Mouse (Mus musculus) B cell, adult 2 months (primary cell): ENCODE results near the gene Acsm2.
"Not testable (repeated sequence)": the region's sequence is repeated elsewhere in the genome, so short reads cannot be mapped to it uniquely, and the experiment has no call there.

Experiments
- DNase-seq, 2 experiments: peaks; one replicate each; pipeline ENCODE4 v3.0.0; 2022

The Acsm2 gene

DNA sequence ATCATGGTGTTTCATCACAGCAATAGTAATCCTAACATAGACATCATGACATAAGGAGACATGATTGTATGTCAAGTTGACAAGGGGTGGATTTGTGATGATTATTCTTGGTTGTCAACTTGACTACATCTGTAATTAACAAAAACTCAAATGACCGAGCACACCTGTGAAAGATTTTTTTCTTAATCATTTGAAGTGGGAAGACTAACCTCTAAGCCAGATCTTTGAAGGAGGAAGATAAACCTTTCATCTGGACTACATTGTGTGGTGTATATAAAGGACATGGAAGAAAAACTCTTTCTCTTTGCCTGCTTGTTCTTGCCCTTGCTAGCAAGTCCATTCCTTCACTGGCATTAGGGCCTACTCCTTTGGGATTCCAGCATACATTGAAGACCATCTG, at the start of gene Acsm2:
Gene Acsm2, plus strand, starts transcription at position 301 of the 400 bp plus-strand sequence.
- no peak for DNase-seq

DNA sequence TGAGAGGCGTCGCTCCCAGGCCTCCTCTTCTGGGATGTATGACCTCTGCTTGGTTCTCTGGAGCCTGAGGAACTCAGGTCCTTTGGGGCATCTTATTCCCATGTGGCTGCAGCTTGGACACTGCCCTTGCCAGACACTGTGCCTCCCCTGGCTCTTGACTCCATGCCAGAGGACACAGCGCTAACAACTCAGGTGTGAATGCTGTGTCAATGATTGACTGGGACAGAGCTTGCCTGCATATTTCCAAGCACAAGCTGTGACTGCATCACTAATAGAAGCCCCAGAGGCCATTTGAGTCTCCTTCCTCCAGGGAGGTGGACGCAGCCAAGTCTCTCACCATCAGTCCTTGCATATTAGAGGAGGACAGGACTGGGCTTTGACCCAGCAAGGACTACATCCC, 43.0 kb upstream of the Acsm2 start:
- no peak for DNase-seq

DNA sequence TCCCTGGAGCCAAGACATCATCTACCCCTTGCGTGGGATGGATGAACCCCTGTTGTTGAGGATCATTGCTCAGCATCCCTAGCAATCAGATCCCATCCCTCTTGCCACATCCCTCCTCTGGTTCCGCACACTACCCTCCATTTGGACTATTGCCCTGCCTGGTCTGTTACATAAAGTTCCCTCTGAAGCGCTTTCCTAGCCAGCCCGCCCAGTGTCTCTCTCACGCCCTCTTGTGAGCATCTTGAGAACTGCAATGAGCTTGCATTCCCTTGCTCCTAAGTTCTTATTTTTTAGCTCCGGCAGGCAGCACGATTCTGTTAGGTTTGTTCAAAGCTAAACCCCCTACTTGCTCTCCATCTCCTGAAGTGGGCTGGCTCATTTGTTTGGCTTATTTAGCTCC, 41.1 kb upstream of the Acsm2 start:
- DNase-seq, result no peak

DNA sequence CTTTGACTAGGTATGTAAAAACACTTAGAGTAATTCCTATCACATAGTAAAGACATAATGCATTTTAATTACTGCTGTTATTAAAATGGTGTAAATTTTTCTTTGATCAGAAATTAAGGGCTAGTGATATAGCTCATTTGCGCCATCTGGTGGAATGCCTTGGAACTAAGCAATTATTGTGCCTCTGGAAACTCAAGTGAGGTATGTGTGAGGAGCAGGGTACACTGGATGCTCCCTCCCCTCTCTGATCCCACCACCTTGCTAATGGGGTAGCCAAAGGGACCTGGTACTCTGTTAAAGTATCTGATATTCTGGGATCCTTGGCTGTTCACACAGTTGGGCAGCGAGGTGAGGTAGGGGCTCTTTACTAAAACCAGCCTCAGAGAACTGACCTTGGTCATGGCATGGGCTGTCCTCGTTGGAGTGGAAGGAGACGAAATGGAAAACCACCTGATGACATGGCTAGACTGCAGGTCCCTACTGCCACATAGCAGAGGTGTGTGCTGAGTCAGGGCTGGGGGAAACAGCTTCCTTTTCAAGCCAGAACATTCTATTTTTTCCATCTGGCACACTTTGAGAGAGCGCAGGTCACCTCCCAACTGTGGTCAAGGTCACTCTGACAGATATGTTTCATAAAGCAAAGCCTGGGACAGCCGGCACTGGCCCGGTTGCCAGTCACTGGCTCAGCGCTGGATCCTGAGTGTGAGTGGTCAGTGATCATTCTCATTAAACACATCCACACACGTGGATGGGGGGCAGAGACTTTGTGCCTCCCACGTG, 38.5 kb upstream of the Acsm2 start:
- DNase-seq, result peak; percentile 40

DNA sequence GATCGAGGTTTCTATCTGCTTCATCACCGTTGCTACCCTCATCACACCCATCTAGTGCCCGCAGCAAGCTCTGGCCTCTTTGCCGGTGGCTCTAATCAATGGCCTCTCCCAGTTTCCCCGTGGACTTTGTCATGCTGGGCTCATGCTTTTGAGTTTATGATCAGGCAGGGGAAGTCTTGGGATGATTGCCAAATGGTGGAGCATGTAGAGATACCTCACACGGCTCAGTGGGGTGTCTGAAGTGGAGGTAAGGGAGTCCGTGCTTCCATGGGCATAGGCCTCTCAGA, 37.9 kb upstream of the Acsm2 start:
- DNase-seq, result no peak

DNA sequence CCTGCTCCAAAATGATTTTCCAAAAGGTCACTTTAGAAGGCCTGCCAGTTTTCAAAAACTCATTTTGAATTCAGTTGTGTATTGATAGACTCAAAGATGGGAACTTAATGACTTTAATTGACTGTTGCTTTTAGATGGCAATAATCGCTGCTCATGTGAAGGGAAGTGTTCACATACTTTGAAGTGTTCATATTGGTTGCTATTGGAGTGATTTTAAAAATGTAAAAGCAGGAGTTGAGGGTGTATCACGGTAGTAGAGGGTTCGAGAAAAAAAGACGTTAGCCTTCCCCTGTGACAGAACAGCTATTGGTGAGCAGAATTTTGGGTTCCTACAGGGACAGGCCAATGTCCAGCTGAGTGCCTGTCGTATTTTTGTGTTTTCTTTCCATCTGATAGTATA, 35.0 kb upstream of the Acsm2 start, which contains the start of gene Acsm5:
Gene Acsm5, plus strand, starts transcription at position 301 of the 400 bp plus-strand sequence.
- DNase-seq, result no peak

DNA sequence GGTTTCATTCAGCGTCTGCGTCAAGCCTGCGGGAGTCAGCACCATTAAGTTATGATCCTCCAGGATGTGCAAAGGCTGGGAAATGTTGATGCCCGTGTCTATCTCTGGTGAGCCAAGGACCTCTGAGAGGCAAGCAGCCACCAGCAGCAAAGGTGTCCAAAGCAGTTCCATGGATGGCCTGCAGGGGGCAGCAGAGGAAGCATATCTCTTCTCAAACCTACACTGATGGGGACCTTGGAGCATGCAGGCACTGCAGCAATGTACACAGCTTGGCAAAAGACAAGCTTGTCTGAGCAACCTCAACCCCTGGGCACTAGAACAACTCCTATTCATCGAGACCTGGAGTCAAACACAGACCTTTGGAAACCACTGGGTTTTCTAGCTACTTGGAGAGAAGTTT, 34.5 kb upstream of the Acsm2 start:
- peak; percentile 49 to 53 for DNase-seq

DNA sequence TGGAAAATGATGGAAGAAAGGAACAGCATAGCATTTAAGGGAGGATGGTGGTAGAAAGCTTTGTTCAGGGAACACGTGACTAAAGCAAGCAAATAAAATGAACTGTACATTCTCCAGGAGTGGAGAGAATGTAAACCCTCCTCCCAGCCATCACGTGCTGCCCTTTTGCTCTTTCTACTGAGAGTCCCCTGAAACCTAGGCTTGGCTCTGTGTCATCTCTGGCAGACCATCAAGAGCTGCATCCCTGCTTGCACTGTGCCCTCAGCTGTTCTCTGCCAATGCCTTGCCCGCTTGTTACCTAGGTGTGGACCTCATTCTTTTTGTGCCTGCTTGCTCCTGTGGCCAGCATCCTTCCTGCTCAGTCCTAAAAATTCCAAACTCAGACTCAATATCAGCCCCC, 32.3 kb upstream of the Acsm2 start:
- no peak for DNase-seq

DNA sequence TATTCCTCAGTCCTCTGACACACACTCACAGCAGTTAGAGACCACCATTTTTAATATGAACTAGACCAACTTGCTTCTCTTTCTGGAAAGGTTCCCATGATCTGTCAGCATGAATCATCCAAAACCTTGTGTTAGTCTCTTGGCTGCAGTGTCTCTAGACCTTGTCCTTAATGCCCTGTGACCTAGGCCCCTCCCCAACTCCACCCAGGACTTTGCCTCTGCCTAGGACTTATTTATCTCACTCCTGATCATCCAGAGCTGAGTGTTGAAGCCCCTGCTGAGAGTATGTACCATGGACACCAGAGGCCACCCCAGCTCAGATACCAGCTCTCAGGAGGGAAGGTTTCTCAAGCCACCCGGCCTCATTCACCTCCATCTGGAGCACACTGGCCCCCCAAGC, 31.8 kb upstream of the Acsm2 start:
- DNase-seq, result no peak

DNA sequence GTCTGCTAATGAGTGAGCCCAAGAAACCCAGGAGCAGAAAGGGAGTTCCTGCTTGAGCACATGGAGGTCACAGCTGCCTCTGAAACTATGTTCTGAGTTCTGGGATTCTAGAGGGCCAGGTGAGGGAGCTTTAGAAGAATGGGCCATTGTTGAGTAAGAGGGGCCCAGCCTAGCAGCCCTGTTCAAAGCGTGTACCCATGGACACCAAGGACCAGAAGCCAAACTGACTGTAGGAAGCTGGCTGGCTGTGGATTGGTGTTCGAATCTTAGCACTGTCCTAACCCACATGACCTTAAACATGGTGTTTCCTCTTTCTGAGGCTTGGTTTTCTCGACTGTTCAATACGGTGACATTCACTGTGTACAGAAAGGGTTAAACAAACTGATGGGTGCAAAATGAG, 30.8 kb upstream of the Acsm2 start, which contains the start of gene Pdilt:
Gene Pdilt, minus strand, starts transcription at position 101 of the 400 bp plus-strand sequence.
- no peak for DNase-seq

DNA sequence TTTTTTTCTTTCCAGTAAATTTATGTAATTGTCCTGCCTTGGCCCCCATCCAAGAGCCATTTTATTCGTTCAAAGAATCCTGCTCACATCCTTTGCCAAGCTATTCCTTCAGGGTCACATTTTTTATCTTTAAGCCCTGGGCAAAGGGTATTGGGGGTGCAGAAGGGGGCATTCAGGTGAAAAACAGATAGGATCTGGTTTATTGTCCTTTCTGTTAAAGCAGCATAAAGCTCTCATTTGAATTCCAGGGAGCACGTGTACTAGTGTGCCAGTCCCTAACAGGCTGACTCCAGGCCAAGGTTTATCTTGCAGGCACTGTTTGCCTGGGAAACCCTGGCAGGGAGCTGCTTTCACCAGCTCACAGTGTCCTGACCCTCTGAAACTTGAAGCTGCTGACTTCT, 28.3 kb upstream of the Acsm2 start:
- no peak for DNase-seq

DNA sequence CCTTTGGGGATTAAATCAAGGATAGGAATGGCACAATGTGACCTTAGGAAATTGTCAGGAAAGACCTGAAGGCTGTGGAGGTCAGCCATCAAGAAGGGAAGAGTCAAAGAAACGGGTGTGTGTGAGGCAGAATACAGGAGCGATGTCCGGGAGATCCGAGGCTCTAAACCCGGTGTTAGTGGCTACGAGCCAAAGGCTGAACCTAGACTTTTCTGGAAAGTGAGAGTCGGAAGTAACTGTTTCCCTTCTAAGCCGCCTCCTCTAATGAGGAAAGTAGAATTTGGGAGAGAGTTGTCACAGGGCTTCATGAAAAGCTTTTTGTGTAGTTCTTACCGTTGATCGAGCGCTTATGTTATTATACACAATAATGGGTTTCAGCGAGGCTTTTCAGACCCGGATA, 27.7 kb upstream of the Acsm2 start:
- DNase-seq, result no peak

DNA sequence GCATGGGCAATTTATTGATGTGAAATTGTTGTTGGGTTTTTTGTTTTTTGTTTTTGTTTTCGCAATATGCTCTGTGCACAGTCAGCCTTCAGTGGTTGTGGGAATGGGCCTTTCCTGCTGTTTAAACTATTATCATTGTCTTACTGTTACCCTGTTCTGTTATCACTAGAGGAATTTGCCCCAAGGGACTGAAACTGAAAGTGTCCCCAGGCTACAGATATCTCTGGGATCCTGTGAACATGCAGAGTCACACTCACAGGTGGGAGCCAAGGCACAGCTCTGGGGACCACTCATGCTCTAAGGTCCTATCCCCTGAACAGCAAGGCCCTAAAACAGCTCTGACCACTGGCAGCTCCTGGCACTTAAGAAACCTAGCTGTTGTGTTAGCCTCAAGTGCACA, 27.0 kb upstream of the Acsm2 start:
- DNase-seq, result no peak

DNA sequence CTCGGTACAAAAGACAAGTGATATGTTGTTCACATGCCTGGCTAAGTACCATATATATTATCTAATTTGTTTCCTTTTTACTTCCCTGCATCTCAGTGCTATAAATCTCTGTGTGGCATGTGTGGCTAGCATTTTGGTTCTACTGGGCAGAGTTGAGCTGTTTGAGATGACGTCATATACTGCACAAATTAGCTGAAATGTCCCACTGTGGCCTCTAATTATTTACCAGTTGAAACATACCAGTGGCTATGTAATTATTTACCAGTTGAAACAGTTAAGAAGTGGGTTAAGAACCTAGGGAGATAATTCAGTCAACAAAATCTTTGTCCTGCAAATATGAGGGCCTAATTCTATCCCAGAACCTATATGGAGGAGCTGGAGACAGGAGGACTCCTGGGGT, 26.6 kb upstream of the Acsm2 start:
- DNase-seq, result no peak

DNA sequence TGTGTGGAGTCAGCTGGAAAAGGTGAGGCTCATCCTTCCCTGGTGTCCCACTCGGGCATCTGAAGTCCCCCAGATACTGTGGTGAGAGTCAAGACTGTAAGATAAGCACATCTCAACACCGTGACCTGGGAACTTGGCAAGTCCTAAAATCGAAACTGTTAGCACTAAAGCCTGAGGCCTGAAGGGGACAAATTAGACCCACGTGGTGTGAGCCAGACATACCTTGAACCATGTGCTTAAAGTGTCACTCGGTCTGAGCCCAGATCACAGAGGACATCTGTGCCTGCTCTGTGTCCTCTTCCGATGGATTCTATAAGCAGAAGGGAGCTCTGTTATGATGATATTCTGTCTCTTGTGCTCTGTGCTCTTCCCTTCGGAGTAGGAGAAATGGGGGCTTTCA, 25.5 kb upstream of the Acsm2 start:
- DNase-seq, result no peak

DNA sequence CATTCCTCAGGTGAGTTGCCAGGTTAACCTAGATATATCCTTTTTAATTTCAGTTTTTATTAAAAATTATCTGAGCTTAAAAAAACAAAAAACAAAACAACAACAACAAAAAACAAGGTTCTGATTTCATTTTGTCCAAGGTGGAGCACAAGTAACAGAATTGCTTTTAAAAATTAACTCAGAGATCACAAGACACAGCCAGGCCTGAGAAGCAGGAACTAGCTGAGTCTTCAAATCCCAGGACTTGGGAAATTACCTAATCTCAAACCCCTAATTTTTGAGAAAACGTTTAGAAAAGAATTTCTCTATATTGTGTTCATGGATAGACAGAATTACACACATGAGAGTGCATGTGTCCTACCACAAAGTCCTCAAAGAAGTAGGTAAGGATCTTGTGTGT, 21.2 kb upstream of the Acsm2 start:
- no peak for DNase-seq

DNA sequence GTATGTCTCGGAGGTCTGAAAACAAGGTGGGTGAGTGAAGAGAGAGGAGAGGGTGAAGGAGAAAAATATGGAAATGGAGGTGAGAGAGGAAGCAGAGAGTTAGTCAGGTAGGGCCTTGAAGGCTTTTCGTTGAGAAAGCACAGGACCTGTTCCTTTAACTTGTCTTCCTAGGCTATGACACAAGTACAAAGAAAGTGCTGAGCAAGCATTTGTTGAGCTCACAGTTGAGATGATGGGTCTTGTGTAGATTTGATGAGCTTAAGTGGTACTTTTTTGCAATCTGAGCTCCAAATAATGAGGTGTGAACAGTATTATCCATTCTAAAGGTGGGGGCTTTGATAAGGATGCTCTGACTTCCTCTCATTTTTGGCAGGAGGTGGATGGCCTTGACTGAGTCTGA, 19.8 kb upstream of the Acsm2 start:
- DNase-seq, result no peak

DNA sequence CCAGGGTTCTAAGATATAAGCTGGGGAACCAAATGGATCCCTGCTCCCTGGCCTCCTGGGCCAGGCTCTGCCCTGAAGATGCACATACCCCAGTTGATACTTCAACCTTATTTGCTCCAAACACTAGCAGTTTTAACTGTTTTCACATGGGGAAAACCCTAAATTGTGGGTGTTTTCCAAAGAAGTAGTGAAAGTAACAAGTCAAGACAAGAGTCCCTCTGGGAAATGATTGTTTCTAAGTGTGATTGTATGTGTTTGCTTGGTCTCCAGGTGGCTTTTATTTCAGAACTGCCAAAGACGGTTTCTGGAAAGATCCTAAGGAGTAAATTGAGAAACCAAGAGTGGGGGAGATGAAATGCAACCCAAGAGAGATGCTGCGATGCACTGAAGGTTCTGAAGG, 11.7 kb upstream of the Acsm2 start:
- no peak for DNase-seq

DNA sequence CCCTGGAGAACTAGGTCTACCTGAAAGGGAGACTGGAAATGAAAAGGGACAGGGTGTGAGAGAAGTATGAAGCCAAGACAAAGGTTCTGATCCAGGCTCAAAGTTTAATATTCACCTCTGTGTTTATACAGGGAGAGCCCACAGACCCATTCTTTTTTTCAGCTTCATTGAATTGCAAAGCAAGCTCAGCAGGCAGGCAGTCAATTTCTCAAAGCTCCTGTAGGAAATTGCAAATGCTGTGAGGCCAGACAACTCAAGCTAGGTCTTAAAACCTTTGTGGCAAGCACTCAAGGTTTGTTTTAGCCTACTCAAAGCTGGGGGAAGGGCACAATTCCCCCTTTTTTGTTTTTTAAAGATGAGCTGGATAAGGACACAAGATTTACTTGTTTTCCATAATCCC, 8.6 kb upstream of the Acsm2 start:
- DNase-seq, result no peak

DNA sequence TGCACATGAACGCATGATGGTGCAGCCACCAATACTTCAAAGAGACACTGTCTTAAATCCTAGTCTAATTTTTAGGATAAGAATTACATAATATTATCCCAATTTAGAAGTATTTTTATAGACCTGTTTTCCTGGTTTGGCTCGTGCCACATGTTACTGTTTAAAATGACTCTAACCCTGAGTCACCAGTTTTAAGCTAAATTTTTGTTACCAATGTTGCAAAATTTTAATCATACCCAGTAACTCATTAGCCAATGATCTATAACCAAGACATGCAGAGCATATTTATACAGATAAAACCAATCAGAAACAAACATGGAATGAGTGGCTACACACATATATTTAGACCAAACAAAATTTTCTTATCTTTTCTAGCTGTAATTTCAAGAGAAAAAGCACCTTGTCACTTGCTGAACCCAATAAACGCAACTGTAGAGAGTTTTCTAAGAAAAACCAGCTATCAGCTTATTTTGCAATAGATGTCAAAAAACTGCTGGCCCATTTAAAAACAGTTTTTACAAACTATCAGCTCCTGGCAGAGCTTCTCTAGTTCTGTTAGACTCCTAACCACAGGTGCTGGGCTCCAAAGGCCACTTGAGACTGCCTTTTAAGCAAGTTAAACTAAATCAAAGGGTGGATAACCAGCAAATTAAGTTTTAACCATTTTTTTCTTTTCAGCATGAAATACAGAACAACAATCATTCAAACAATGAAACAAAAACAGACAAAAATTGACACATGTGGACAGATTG, 3.5 kb upstream of the Acsm2 start:
- no peak for DNase-seq

DNA sequence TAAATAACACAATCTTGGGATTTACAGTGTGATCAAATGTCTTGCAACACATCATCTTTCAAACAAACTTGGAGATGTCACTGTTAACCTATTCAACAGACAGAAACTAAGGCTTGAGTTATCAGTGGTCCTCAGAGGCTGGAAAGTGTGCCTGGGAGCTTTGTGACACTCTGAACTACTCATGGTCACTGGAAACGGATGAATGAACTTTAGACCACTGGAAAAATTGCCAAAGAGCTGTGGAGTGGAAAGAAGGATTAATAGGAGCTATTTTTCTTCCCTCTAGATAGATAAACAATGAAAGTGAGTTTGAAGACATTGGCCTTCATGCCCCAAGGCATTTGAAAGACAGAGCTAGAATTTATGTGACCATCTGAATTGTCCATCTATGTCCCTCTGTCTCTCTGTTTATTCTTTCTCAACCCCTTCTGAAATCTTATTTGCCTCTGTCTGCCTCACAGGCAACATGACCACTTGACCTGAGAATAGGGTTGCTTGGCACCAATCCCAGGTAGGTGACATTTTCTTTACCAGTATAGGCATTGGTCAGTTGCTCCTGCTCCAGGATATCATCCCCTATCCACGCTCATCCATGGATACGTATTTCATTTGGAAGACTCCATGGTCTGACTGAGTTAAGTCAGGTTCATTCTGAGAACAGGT, 5.8 kb downstream of the Acsm2 start:
- DNase-seq, result no peak

DNA sequence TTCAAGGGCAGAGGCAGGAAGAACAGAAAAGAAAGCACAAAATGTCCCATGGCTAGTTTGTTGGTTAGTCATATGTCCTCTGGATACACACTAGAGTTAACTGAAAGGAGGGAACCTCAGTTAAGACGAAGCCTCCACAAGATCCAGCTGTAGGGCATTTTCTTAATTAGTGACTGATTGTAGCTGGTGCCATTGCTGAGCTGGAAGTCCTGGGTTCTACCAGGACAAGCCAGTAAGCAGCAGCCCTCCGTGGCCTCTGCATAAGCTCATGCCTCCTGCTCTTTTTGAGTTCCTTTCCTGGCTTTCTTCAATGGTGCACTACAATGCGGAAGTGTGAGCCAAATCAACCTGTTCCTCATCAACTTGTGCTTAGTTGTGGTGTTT, 6.3 kb downstream of the Acsm2 start:
- DNase-seq, result no peak

DNA sequence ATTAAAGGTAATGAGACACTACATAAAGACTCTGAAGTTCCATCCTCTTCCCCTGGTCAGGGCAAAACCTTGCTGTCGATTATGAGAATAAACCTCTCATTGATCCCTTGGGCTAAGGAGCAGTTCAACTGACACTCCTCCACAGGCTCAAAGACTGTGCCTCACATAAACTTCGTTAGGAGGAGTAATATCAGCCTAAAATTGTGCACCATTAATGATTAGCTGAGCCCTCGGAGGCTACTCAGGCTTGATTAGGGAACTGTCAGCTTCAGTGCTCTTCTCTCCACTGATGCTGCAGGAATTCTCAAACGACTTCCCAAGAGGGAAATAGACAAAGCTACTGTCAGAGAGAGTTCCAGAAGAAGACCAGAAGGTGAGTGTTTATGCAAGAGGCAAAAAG, 7.3 kb downstream of the Acsm2 start:
- DNase-seq, result no peak

DNA sequence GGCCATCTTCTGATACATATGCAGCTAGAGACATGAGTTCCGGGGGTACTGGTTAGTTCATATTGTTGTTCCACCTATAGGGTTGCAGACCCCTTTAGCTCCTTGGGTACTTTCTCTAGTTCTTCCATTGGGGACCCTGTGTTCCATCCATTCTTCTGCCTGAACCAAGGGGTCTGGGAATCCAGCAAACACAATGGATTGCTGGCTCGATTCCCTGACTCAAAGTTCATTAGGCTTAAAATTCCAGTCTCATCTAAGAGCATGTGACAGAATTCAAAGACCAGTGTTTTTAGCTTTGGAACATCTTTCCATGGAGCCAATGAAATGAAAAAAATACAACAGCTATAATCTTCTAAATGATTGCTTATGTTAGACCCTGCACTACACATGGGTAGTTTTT, 8.3 kb downstream of the Acsm2 start:
- not testable (repeated sequence) for DNase-seq
